Mouse (Mus musculus): Measurements from ENCODE around the gene Vapa.
A peak's percentile ranks its signal among the peaks of the same experiment; 100 is the strongest.

The Vapa gene

GRCm38 (mm10) chr17:65623130-65623529, 9.8 kb upstream of the Vapa start:
- no peak for DNase-seq

GRCm38 (mm10) chr17:65618431-65618830, 5.1 kb upstream of the Vapa start:
- no peak for DNase-seq

GRCm38 (mm10) chr17:65615678-65616077, 2.3 kb upstream of the Vapa start:
- peak in 1 of 2 experiments; percentile 18 for DNase-seq

- DNase-seq: no peak
These were observed 1.1 kb upstream of the Vapa start for GRCm38 (mm10) chr17:65614431-65614830.

- DNase-seq: no peak
These were observed 253 bp downstream of the Vapa start for GRCm38 (mm10) chr17:65613142-65613462.

GRCm38 (mm10) chr17:65612391-65613141, 789 bp downstream of the Vapa start:
- DNase-seq: peak; percentile 37 to 39

GRCm38 (mm10) chr17:65611721-65612120, 1.6 kb downstream of the Vapa start:
- DNase-seq: no peak

GRCm38 (mm10) chr17:65608743-65609142, 4.6 kb downstream of the Vapa start:
- DNase-seq: no peak

- no peak for DNase-seq
These were observed 5.1 kb downstream of the Vapa start for GRCm38 (mm10) chr17:65608312-65608687.

GRCm38 (mm10) chr17:65607574-65608311, 5.6 kb downstream of the Vapa start:
- peak; percentile 16 to 35 for DNase-seq

GRCm38 (mm10) chr17:65606014-65606413, 7.3 kb downstream of the Vapa start:
- no peak for DNase-seq

- DNase-seq: no peak
These were observed 8.5 kb downstream of the Vapa start for GRCm38 (mm10) chr17:65604892-65605291.

- peak; percentile 11 to 22 for DNase-seq
These were observed 9.0 kb downstream of the Vapa start for GRCm38 (mm10) chr17:65604315-65604714.

- DNase-seq: no peak
These were observed 15.4 kb downstream of the Vapa start for GRCm38 (mm10) chr17:65597857-65598486.

GRCm38 (mm10) chr17:65594687-65595086, 18.7 kb downstream of the Vapa start:
- no peak for DNase-seq

- no peak for DNase-seq
These were observed 26.5 kb downstream of the Vapa start for GRCm38 (mm10) chr17:65586892-65587291.

- DNase-seq: no peak
These were observed 31.9 kb downstream of the Vapa start for GRCm38 (mm10) chr17:65581440-65581839.

- DNase-seq: no peak
These were observed 33.6 kb downstream of the Vapa start for GRCm38 (mm10) chr17:65579766-65580165.

- peak; percentile 20 to 26 for DNase-seq
These were observed 38.0 kb downstream of the Vapa start for GRCm38 (mm10) chr17:65575339-65575738.

- DNase-seq: no peak
These were observed 38.5 kb downstream of the Vapa start for GRCm38 (mm10) chr17:65574850-65575249.

- no peak for DNase-seq
These were observed 41.5 kb downstream of the Vapa start for GRCm38 (mm10) chr17:65571866-65572265.

GRCm38 (mm10) chr17:65571466-65571865, 41.9 kb downstream of the Vapa start:
- no peak for DNase-seq

- DNase-seq: no peak
These were observed 49.2 kb downstream of the Vapa start for GRCm38 (mm10) chr17:65564189-65564588.

GRCm38 (mm10) chr17:65563345-65563744, 50.0 kb downstream of the Vapa start:
- no peak for DNase-seq

Data from B cell, adult 2 months (primary cell).